Mouse (Mus musculus): Measurements from ENCODE around the gene Cd84. TPM values are rescaled to one million over a fixed set of nuclear protein-coding genes. Genes with fewer than 3 reads are reported as not detected.
"Not testable (repeated sequence)": the region's sequence is repeated elsewhere in the genome, so short reads cannot be mapped to it uniquely, and the experiment has no call there.

Gene Cd84
- total and polyA plus RNA-seq, 2 experiments from 2014 or later: 0.27 to 2.1 TPM

DNA sequence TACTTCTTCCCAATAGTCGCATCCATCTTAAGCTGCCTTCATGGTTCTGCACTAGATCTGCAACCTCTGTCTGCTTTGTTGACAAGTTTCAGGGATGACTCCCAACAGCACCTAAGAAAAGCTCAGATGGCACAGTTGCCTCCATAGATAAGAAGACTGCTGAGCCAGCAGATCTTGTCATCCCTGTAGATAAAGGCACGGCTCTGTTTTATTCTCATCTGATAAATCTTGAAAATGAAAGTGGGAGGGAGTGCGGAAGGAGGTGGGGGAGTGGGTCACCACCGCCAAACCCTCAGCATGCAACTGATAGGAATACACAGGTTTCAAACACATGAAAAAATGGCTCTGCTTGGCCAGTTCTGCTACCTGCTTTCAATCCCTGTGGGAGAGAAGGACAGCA, 26.0 kb downstream of the Cd84 start:
- ATAC-seq (ENCODE audit: insufficient read depth, low read depth) (no peak), DNase-seq (ENCODE audit: low spot score) (no peak)
- Histone ChIP-seq H3K4me1 (ENCODE audit: control insufficient read depth, insufficient read depth) (no peaks in the 10 kb centered on the region), H3K4me2 (ENCODE audit: low read depth, low read length) (no peak overlapping the region), H3K4me3 (ENCODE audit: low read depth, low read length) (no peak overlapping the region), H3K9ac (replicated peaks; ENCODE audit: low read depth, low read length) (no peak overlapping the region), H3K9me3 (replicated peaks; ENCODE audit: control insufficient read depth, low read length) (no peaks in the 10 kb centered on the region), H3K27ac (ENCODE audit: low read depth) (no peak overlapping the region), H3K27me3 (ENCODE audit: control insufficient read depth, insufficient read depth, low read length) (no peaks in the 10 kb centered on the region), H3K36me3 (replicated peaks; ENCODE audit: control insufficient read depth, insufficient read depth, low read length) (no peaks in the 10 kb centered on the region)
- 60% methylated on average over 4 of the region's 4 CpGs for WGBS
- TF ChIP-seq CTCF (IDR thresholded peaks at IDR 0.05; ENCODE audit: low read depth) (no peak), EP300 (IDR thresholded peaks at IDR 0.05; ENCODE audit: low read depth) (no peak)

DNA sequence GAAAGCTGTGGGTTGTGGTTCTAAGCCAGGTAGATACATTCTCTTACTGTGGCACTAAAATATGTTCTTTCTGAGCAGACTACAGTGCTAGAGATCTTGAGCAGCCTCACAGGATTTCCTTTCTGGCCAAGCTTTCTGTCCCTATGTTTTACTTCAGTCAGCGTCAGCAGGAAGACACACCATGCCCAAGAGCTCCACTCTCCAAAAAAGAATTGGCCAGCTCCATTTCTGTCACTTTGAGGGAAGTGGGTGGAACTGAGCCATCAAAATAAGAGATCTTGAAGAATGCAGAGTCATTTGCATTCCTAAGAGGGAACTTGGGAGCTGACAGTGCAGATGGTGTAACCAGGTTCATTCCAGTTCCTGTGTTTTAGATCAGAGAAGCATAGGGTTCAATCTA, 47.5 kb downstream of the Cd84 start:
- ATAC-seq (ENCODE audit: insufficient read depth, low read depth) (no peak), DNase-seq (ENCODE audit: low spot score) (no peak)
- 66% methylated on average over 1 of the region's 1 CpGs for WGBS
- Histone ChIP-seq H3K4me3 (ENCODE audit: low read depth, low read length) (no peak overlapping the region), H3K27ac (ENCODE audit: low read depth) (no peak overlapping the region), H3K27me3 (ENCODE audit: control insufficient read depth, insufficient read depth, low read length) (no peaks in the 10 kb centered on the region), H3K4me2 (ENCODE audit: low read depth, low read length) (no peak overlapping the region), H3K9ac (replicated peaks; ENCODE audit: low read depth, low read length) (no peak overlapping the region), H3K9me3 (replicated peaks; ENCODE audit: control insufficient read depth, low read length) (no peaks in the 10 kb centered on the region), H3K36me3 (replicated peaks; ENCODE audit: control insufficient read depth, insufficient read depth, low read length) (no peaks in the 10 kb centered on the region), H3K4me1 (ENCODE audit: control insufficient read depth, insufficient read depth) (no peaks in the 10 kb centered on the region)
- no peak for TF ChIP-seq EP300 (IDR thresholded peaks at IDR 0.05; ENCODE audit: low read depth)
- TF ChIP-seq CTCF (IDR thresholded peaks at IDR 0.05; ENCODE audit: low read depth): no peak

DNA sequence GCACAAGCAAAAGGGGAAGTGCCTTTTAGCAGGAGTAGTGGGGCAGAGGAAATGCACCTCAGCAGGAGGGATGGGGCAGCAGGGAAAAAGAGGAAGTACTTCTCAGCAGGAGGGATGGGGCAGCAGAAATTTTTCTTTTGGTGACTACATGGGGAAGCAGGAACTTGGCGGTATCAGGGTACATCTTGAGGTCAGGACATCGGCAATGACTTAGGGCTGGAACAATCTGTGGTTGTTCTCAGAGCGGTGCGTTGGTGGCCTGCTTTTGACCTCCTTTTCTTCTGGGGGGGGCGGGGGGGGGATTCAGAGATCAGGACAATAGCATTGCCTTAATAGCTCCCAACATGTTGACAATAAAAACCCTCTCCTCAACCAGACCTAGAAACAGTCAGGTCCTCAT, 55.9 kb downstream of the Cd84 start, which contains the start of gene Gm10521:
TSS of gene Gm10521 (plus strand) at position 301 of the 400 bp plus-strand sequence.
- not testable (repeated sequence) for H3K4me1 ChIP-seq (ENCODE audit: control insufficient read depth, insufficient read depth); ATAC-seq (ENCODE audit: insufficient read depth, low read depth); H3K9me3 ChIP-seq (replicated peaks; ENCODE audit: control insufficient read depth, low read length); H3K4me3 ChIP-seq (ENCODE audit: low read depth, low read length); H3K4me2 ChIP-seq (ENCODE audit: low read depth, low read length); H3K27ac ChIP-seq (ENCODE audit: low read depth); H3K9ac ChIP-seq (replicated peaks; ENCODE audit: low read depth, low read length); H3K36me3 ChIP-seq (replicated peaks; ENCODE audit: control insufficient read depth, insufficient read depth, low read length); DNase-seq (ENCODE audit: low spot score); H3K27me3 ChIP-seq (ENCODE audit: control insufficient read depth, insufficient read depth, low read length)
- 76% methylated on average over 5 of the region's 5 CpGs for WGBS

GRCm38 (mm10) chr1:171904011-171904410, 64.5 kb downstream of the Cd84 start:
- 84% methylated on average over 1 of the region's 1 CpGs for whole genome bisulfite sequencing
- Histone ChIP-seq H3K27ac (ENCODE audit: low read depth) (no peak overlapping the region), H3K9me3 (replicated peaks; ENCODE audit: control insufficient read depth, low read length) (peaks cover 3% of the 10 kb centered on the region; the same call in 1 of the 2 replicates), H3K36me3 (replicated peaks; ENCODE audit: control insufficient read depth, insufficient read depth, low read length) (no peaks in the 10 kb centered on the region), H3K27me3 (ENCODE audit: control insufficient read depth, insufficient read depth, low read length) (no peaks in the 10 kb centered on the region), H3K9ac (replicated peaks; ENCODE audit: low read depth, low read length) (no peak overlapping the region), H3K4me3 (ENCODE audit: low read depth, low read length) (no peak overlapping the region), H3K4me2 (ENCODE audit: low read depth, low read length) (no peak overlapping the region), H3K4me1 (ENCODE audit: control insufficient read depth, insufficient read depth) (no peaks in the 10 kb centered on the region)
- DNase-seq (ENCODE audit: low spot score) (no peak), ATAC-seq (ENCODE audit: insufficient read depth, low read depth) (no peak)
- TF ChIP-seq CTCF (IDR thresholded peaks at IDR 0.05; ENCODE audit: low read depth) (no peak), EP300 (IDR thresholded peaks at IDR 0.05; ENCODE audit: low read depth) (no peak)

DNA sequence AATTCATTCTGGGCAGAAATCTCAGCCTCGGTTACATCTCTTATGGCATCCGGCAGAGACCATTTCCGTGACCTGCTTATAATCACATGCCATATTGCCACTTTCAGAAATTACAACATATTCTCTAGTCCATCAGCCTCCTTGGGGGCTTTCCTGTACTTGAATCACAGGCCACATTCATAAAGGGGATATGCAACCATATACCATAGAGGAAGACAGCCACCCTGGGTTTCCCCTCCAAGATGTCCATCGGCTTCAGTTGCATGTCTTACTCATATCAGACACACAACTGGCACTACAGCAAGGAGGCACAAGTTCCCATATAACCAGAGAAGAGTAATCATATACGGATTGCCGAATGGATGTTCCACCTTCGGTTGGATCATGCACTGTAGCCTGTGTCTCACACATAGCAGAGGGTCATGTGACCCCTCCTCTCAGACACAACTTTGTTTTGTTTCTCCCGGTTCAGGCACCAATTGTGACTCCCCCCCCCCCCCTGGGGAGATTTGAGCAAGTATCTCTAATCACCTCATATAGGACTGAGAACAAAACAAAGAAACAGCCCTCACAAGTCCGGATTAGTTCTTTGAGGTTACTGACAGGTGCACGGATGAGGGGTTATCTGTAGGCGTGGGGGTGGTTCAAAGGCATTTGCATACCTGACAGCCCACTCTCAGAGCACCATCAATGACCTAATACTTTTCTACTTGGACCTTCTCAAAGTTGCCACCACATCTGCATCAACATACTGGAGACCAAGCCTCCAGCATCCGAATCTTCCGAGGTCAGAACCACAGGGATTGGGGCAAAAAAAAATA, 76.4 kb downstream of the Cd84 start:
- H3K36me3 ChIP-seq (replicated peaks; ENCODE audit: control insufficient read depth, insufficient read depth, low read length): no peaks in the 10 kb centered on the region
- ATAC-seq (ENCODE audit: insufficient read depth, low read depth) (no peak), DNase-seq (ENCODE audit: low spot score) (no peak)
- no peak overlapping the region for H3K9ac ChIP-seq (replicated peaks; ENCODE audit: low read depth, low read length)
- TF ChIP-seq EP300 (IDR thresholded peaks at IDR 0.05; ENCODE audit: low read depth) (no peak), CTCF (IDR thresholded peaks at IDR 0.05; ENCODE audit: low read depth) (no peak)
- H3K4me1 ChIP-seq (ENCODE audit: control insufficient read depth, insufficient read depth): no peaks in the 10 kb centered on the region
- 78% methylated on average over 13 of the region's 13 CpGs for WGBS
- H3K4me2 ChIP-seq (ENCODE audit: low read depth, low read length): no peak overlapping the region; the same call in 1 of the 2 replicates
- H3K4me3 ChIP-seq (ENCODE audit: low read depth, low read length): no peak overlapping the region
- no peaks in the 10 kb centered on the region; the same call in 1 of the 2 replicates for H3K9me3 ChIP-seq (replicated peaks; ENCODE audit: control insufficient read depth, low read length)
- H3K27me3 ChIP-seq (ENCODE audit: control insufficient read depth, insufficient read depth, low read length): no peaks in the 10 kb centered on the region
- no peak overlapping the region for H3K27ac ChIP-seq (ENCODE audit: low read depth)

Measured in heart, postnatal 0 days (tissue).